Mouse (Mus musculus): ENCODE results near the gene Atrip. TPM values are rescaled to one million over a fixed set of nuclear protein-coding genes. Genes with fewer than 3 reads are reported as not detected.

Gene Atrip
- total RNA-seq, 2 experiments from 2014 or later, result 3.4 to 11.0 TPM

DNA sequence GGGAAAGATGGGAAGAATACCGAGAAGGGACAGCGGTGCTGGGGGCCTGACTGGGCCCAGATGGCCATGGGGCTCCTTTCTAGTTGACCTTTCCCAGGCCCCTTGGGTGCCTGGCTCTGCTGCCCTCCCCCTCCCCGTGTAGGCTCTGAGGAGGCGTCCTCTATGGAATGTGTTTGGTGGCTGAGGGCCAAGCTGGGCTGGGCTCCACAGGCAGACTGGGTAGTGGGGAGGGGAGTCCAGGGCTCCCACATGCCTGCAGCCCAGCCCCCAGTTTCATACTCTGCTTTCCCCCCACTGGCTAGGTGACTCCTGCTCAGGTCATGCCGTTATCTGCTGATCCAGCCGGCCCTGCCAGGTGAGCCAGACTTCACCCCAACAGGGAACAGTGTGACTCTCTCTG, 25.0 kb upstream of the Atrip start:
- ATAC-seq (replicated peaks; ENCODE audit: low FRiP score, poor library complexity, severe bottlenecking), result no peak

GRCm38 (mm10) chr9:109098366-109098765, 24.4 kb upstream of the Atrip start:
- ATAC-seq (replicated peaks; ENCODE audit: low FRiP score, poor library complexity, severe bottlenecking), result no peak

DNA sequence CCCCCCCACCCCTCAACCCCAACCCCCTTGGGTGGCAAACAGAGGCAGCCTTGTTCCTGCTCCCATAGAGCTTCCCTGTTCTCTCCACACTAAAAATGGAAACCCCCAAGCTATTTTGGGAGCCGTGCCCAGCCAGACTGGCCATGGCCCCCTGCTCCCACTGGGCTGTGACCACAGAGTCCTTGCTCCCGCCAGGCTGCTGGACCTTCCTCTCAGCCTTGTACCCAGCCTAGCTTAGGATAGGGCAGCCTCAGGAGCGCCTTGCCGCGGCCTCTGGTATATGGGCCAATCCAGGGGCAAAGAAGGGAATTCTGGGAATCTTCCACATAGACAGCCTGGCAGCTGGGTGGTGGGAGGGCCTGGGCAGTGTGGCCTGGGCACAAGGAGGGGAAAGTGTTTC, 23.9 kb upstream of the Atrip start:
- ATAC-seq (replicated peaks; ENCODE audit: low FRiP score, poor library complexity, severe bottlenecking), result no peak

DNA sequence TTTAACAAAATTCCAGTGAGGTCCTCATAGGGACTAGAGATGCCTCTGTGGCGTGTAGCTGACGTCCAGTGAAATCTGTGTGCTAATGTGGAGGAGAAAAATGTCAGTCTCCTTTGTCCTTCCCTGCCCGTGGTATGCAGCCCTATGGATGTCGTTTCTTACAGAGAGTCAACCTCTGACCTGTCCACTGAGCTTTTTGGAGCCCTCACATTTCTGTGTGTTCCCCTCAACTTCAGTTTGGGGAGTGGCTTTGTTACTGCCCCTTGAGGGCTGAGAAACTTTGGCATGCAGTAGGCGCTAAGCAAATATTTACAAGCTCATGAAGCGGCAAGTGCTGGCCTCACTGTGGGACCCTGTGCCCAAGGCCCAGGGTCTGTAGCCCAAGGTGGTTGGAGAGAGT, 23.4 kb upstream of the Atrip start:
- no peak for ATAC-seq (replicated peaks; ENCODE audit: low FRiP score, poor library complexity, severe bottlenecking)

- no peak for ATAC-seq (replicated peaks; ENCODE audit: low FRiP score, poor library complexity, severe bottlenecking)
Observed at GRCm38 (mm10) chr9:109096856-109097255, 22.9 kb upstream of the Atrip start.

DNA sequence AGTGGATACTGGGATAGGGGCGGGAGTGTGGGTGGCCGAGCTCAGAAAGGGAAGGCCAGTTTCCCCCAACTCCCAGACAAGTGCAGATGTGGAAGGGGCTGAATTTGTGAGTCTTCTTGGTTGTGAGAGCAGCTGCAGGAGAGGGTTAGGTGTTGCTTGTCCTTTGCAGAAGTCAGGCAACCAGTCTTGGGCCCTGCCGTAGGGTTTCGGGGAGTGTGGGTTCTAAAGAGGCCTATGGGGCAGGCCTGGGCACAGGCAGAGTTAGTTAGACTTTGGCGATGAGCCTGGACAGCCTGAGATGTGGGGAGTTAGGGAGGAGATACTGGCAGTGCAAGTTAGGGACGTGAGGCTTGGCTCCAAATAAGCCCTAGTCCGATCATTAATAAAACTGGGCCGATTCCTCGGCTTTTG, 22.3 kb upstream of the Atrip start:
- ATAC-seq (replicated peaks; ENCODE audit: low FRiP score, poor library complexity, severe bottlenecking), result no peak

DNA sequence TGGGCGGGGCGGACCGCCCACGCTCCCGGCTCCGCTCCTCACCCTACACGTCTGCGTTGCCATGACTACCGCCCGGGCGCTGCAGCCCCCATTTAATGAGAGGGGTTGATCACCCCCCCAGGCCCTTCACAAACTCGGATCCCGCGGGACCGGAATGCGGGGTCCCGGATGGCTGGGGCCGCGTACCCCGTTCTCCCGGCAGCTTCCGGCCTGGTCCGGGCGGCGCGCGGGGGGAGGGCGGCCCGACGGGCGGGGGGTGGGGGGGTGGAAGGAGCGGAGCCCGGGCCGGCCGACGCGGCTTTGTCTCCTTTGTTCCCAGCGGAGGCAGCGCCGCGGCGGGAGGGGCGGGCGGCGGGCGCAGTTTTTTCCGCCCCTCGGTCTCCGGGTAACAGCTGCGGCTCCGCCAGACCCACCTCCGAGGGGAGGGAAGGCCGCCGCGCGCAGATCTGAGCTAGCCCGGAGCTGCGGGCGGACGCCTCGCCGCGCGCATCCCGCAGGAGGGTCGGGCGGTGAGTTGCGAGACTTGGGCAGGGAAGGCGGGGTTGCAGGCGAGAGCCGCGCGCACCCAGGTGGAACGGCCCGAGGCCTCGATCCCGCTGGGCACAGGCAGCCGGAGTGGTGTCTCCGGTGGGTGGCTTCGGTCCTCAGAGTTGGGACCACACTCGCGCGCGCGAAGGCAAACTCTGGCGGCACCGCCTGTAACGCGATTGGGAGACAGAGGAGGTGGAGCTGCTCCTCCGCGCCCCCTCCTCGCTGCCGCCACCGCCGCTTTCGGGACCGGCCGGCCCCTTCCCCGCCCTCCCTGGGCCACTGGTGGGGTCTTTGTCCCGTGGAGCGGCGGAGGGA, 21.4 kb upstream of the Atrip start, which contains the start of gene Plxnb1:
Gene Plxnb1, plus strand, starts transcription at position 253 of the 846 bp plus-strand sequence.
- ATAC-seq (replicated peaks; ENCODE audit: low FRiP score, poor library complexity, severe bottlenecking), result no peak

GRCm38 (mm10) chr9:109094553-109095136, 20.7 kb upstream of the Atrip start:
- ATAC-seq (replicated peaks; ENCODE audit: low FRiP score, poor library complexity, severe bottlenecking), result no peak

GRCm38 (mm10) chr9:109093786-109094552, 20.0 kb upstream of the Atrip start:
- no peak for ATAC-seq (replicated peaks; ENCODE audit: low FRiP score, poor library complexity, severe bottlenecking)

- ATAC-seq (replicated peaks; ENCODE audit: low FRiP score, poor library complexity, severe bottlenecking), result no peak
Observed at GRCm38 (mm10) chr9:109092799-109093198, 18.9 kb upstream of the Atrip start.

DNA sequence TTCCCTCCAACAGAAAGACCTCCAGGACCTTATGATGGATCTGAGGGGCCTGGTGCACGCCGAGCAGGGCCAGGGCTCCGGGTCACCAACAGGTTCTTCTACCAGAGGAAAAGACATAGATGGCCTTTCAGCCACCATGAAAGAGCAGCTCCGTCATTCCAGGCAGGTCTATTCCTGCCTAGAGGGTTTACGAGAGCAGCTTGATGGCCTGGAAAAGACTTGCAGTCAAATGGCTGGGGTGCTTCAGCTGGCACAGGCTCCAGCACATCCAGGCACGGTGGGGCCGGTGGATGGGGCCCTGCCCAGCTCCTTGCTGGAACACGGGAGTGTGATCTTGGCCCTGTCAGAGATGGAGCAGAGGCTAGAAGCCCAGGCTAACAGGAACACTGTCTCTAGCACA, 17.9 kb upstream of the Atrip start:
- no peak for ATAC-seq (replicated peaks; ENCODE audit: low FRiP score, poor library complexity, severe bottlenecking)

GRCm38 (mm10) chr9:109090446-109090845, 16.5 kb upstream of the Atrip start:
- ATAC-seq (replicated peaks; ENCODE audit: low FRiP score, poor library complexity, severe bottlenecking), result no peak

GRCm38 (mm10) chr9:109087987-109088386, 14.1 kb upstream of the Atrip start:
- ATAC-seq (replicated peaks; ENCODE audit: low FRiP score, poor library complexity, severe bottlenecking), result no peak

DNA sequence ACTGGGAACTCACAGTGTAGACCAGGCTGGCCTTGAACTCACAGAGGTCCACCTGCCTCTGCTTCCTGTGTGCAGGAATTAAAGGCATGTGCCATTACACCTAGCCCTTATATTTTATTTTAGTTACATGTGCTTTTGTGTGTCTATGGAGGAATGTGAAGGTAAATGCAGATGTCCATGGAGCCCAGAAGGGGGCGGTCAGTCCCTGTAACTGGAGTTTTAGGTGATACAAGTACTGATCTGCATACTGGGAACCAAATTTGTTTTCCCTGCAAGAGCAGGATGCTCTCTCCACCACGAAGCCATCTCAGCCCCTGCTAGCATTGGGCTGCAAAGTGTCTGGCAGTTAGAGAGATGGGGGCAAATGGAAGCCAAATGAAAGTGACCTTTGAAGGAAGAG, 11.0 kb upstream of the Atrip start:
- no peak for ATAC-seq (replicated peaks; ENCODE audit: low FRiP score, poor library complexity, severe bottlenecking)

- peak; percentile 98 for ATAC-seq (replicated peaks; ENCODE audit: low FRiP score, poor library complexity, severe bottlenecking)
Observed at GRCm38 (mm10) chr9:109082124-109082800, 8.3 kb upstream of the Atrip start, which contains the start of the genes Ccdc51 and Tma7. Gene Ccdc51 (plus strand): TSS chr9:109082493. Gene Tma7 (minus strand): TSS chr9:109082587.

DNA sequence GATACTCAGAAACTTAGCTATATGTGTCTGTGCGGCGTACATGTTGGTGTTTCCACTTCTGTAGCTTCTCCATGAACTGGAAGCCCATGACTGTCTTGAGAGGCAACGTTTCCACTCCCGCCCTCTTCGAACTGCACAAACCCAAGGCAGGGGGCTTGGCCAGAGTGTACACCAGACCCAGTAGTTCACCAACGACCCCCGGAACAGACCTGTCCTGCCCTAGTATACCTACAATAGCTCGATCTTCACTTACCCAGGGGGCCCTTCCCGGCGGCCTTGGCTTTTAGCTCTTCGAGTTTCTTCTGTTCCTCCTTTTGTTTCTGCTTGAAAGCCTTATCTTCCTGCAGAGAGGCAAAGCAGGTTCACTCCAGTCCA, 7.8 kb upstream of the Atrip start:
- 0 out of 2 replicates have a peak, but pooled peaks have one; percentile 11 for ATAC-seq (replicated peaks; ENCODE audit: low FRiP score, poor library complexity, severe bottlenecking)

GRCm38 (mm10) chr9:109080516-109080915, 6.6 kb upstream of the Atrip start:
- ATAC-seq (replicated peaks; ENCODE audit: low FRiP score, poor library complexity, severe bottlenecking), result no peak

DNA sequence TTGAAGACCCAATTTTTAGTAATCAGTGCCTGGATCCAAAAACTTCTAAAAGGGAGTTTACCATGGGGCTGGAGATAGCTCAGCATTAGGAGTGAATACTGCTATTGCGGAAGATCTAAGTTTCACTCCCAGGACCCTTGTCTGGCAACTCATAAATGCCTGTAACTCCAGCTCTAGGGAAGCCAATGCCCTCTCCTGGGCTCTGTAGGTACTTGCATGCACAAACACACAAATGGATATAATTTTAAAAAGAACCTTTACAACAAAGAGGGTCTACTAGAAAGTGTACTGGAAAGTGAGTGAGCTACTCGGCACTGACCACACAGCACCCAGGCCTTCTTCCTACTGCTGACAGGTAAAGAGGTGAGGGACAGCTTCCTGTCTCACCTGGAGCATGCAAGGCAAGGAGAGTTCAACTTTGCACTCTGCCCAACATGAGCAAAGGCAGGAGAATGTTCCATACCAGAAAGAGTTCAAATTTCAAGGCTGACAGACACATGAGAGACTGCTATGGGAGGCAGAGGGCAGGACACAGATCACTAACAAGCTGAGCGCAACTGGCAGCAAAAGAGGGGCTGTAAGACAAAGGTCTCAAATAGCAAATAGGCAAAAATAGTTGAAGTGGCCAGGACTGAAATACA, 5.7 kb downstream of the Atrip start:
- ATAC-seq (replicated peaks; ENCODE audit: low FRiP score, poor library complexity, severe bottlenecking), result no peak

DNA sequence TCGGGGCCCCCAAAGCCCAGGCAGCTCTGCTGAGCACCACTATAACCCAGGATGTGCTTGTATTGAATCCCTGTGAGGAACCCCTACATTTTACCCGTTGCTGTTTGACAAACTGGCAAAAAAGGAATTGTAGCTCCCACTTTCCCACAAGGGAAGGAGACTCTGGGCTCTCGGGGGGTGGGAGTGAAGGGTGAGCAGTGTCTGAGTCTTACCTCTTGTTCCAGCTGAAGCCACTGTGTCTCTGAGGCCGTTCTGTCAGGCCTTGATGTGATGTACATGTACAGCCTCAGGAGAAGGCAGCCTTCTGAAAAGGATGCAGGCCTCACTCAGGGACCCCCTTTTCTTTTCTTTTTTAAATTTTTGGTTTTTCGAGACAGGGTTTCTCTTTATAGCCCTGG, 13.0 kb downstream of the Atrip start:
- ATAC-seq (replicated peaks; ENCODE audit: low FRiP score, poor library complexity, severe bottlenecking), result no peak
